Mouse (Mus musculus): Measurements from ENCODE around the gene Gprin1. TPM values are rescaled to one million over a fixed set of nuclear protein-coding genes. Genes with fewer than 3 reads are reported as not detected.

Gprin1 gene
- total RNA-seq, 1 experiment from 2014 or later = not detected

GRCm38 (mm10) chr13:54691737-54692136 is 57.9 kb downstream of the Gprin1 start:
- ATAC-seq (ENCODE audit: extremely low read depth, insufficient number of reproducible peaks, low FRiP score, poor library complexity, severe bottlenecking) = peak; percentile 25

DNA sequence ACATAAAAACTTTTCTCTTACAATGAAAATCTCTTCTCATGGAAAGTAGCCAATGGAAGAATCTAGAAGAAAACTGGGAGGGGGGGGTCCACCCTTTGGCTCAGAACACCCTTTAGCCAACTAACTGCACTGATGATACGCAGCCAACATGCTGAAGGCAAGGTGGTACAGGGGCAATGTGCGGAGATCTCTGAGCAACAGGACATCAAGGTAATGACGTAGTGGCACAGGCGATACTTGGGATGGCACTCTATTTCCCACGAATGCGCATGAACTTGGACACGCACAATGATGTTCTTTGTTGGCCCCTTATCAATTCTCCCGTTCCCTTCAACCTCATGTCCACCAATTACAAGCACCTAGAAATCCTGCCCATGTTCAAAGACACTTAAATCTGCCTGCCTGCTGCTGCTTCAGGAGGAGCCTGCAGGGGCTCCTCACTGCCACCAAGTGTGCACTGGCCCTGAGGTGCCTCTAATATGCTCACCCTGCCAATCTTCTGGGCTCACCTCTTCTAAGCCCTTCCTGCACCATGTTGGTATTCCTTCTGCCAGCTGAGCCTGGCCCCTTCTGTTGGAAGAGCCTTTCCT is 59.4 kb downstream of the Gprin1 start:
- ATAC-seq (ENCODE audit: extremely low read depth, insufficient number of reproducible peaks, low FRiP score, poor library complexity, severe bottlenecking) = no peak

DNA sequence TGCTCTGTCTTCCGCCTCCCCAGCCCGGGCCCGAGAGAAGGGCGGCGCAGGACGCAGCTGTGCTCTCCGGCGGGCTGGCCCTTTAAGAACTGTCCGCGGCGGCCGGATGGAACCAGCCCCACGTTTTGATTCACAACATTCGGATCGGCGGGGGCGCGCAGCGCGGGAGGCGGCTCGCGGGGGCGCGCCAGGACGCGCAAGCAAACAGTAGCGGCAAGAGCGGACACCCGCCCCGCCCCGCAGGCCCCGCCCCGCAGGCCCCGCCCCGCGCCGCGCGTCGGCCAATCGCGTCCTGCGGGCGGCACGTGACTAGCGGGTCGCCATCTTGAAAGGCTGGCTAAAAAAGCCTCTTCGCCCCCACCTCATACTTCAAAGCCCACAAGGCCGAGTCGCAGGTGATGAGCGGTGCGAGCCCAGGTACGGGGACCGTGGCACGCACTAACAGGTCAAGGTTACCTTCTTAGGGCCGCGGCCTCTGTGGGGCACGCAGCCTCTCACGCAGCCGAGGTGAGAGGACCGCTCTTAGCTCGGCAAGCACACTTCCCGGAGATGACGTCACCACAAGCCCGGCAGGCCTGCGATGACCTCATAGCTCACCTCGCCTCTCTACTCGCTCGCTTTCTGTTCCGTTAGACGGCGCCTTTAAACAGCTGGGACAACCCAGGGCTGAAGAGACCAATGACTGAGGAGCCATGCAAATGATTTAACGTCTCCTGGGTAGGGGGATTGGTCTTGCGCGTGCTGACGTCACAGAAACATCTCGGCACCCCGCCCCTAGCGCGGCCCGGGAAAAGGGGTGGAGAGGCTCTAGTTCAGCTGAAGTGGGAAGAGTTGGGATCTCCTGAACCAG is 61.9 kb downstream of the Gprin1 start:
- peak; percentile 70 for ATAC-seq (ENCODE audit: extremely low read depth, insufficient number of reproducible peaks, low FRiP score, poor library complexity, severe bottlenecking)

- ATAC-seq (ENCODE audit: extremely low read depth, insufficient number of reproducible peaks, low FRiP score, poor library complexity, severe bottlenecking) = peak; percentile 57
These were observed 62.6 kb downstream of the Gprin1 start for GRCm38 (mm10) chr13:54687096-54687495.

Other genes starting within 250 kb of the Gprin1 start
- gene Simc1, start 246.1 kb downstream of the Gprin1 start, total RNA-seq (2017) = 18.5 and 21.9 TPM in 2 replicates
- 36.5 and 38.3 TPM in 2 replicates for gene 4833439L19Rik, start 184.4 kb downstream of the Gprin1 start, total RNA-seq (2017)
- gene Arl10, start 174.9 kb downstream of the Gprin1 start, total RNA-seq (2017) = 6.5 and 13.0 TPM in 2 replicates
- gene Nop16, start 159.8 kb downstream of the Gprin1 start, total RNA-seq (2017) = 9.3 and 18.2 TPM in 2 replicates
- gene Higd2a, start 159.7 kb downstream of the Gprin1 start, total RNA-seq (2017) = 36.0 and 37.1 TPM in 2 replicates
- 8.7 and 9.3 TPM in 2 replicates for gene Cltb, start 138.5 kb downstream of the Gprin1 start, total RNA-seq (2017)
- gene Faf2, start 128.1 kb downstream of the Gprin1 start, total RNA-seq (2017) = 52.1 and 64.1 TPM in 2 replicates
- 98.7 and 112 TPM in 2 replicates for gene Rnf44, start 56.0 kb downstream of the Gprin1 start, total RNA-seq (2017)
- gene Cdhr2, start 48.4 kb downstream of the Gprin1 start, total RNA-seq (2017) = not detected in 2 replicates
- not detected in 2 replicates for gene Sncb, start 16.7 kb upstream of the Gprin1 start, total RNA-seq (2017)
- gene Eif4e1b, start 34.1 kb upstream of the Gprin1 start, total RNA-seq (2017) = not detected in 2 replicates
- 1.4 and 2.1 TPM in 2 replicates for gene Tspan17, start 39.5 kb upstream of the Gprin1 start, total RNA-seq (2017)
- gene Unc5a, start 199.5 kb upstream of the Gprin1 start, total RNA-seq (2017) = 0.12 TPM in 1 of 2 replicates, not detected in the other

All from neutrophil, adult 5-6 weeks (primary cell).